Mouse (Mus musculus): ENCODE data around the gene Ebf1. TPM values are rescaled to one million over a fixed set of nuclear protein-coding genes. Genes with fewer than 3 reads are reported as not detected.

Gene Ebf1
- polyA plus RNA-seq (2012; rRNA removed), result 36.0 and 43.7 TPM in 2 replicates

DNA sequence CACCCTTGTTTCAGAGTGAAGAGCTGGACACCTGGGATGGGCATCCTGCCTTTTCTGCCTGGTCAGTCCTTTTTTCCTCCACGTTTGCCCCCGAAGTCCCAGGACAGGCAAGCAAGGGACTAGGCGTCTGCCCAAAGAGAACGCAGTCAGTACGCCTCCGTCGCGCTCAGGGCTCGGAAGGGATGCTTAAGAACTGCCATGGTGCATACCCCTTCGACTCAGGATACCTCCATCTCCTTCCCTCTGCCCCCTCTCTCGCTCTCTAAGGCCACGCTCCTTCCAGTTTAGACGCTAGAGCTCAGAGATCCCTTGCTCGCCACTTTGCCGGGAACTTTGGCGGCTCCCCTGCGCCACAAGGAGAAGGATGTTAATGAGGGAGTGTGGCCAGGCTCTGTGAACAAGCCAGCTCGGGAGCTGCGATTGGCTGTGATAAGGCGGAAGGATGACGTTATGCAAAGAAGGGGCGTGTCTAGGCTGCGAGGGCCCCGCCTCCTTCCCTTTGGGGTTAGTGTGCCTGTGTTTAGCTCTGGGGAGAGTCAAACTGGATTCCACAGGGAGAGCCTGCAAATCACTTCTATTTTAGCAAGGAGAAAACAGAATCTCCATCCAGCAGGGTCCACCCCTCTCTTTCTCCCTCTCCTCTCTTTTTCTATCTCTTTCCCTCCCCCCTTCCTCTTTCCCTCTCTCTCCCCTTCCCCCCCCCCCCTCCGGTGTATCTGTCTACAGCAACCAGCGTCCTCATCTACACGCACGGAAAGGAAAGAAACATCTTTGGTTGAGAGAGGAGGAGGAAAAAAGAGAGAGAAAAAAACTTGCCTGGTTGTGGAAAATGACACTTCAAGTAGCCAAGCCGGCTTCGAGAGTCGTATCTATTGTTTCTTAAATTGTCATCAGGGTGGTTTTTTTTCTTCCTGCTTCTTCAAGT, at the start of gene Ebf1:
Gene Ebf1 (plus strand): TSS at position 530 of the 925 bp plus-strand sequence.
- DNase-seq (ENCODE audit: low read depth), result no peak

GRCm38 (mm10) chr11:44570336-44570735, 46.8 kb upstream of the Ebf1 start:
- DNase-seq (ENCODE audit: low read depth), result peak; percentile 13

GRCm38 (mm10) chr11:44572781-44573180, 44.3 kb upstream of the Ebf1 start:
- DNase-seq (ENCODE audit: low read depth), result no peak

- no peak for DNase-seq (ENCODE audit: low read depth)
Measured at GRCm38 (mm10) chr11:44573396-44573795, 43.7 kb upstream of the Ebf1 start.

GRCm38 (mm10) chr11:44574391-44574790, 42.7 kb upstream of the Ebf1 start:
- no peak for DNase-seq (ENCODE audit: low read depth)

- no peak for DNase-seq (ENCODE audit: low read depth)
Measured at GRCm38 (mm10) chr11:44574820-44575219, 42.3 kb upstream of the Ebf1 start.

DNA sequence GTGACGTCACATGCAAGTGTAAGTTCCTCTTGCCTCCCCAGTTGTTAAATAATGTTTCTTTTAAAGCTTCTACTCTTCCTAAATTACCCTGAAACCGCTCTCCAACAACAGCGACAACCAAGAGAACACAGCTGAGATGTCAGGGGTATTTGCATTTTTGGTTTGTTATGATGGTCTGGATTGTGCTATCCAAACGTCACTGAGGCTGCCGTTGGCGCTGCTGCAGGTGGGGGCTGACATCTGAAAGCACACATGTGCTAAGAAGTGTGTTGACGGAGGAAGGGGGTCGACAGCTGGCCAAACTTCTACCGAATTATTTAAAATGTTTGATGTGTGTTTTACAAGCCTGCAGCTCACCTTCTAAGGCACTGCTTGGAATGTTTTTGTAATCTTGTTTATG, 39.2 kb upstream of the Ebf1 start:
- no peak for DNase-seq (ENCODE audit: low read depth)

DNA sequence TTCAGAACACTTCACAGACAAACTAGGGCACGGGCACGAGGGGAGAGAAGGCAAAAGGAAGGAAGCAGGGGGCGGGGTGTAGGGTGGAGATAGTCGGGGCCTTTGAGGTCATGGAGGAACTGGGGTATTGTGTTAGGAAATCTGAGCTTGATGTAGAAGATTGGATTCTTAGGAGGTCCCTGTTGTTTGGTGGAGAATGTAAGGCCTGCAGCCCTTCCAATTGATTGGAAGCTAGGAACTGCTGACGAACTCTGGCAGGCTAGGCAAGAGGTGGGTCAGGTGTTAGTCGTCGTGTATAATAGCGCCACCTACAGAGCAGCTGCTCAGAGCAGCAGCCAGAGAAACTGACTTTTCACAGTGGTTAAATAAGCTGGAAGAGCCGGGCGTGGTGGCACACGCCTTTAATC, 35.8 kb upstream of the Ebf1 start:
- DNase-seq (ENCODE audit: low read depth), result no peak

- no peak for DNase-seq (ENCODE audit: low read depth)
Measured at GRCm38 (mm10) chr11:44586047-44586696, 30.9 kb upstream of the Ebf1 start.

DNA sequence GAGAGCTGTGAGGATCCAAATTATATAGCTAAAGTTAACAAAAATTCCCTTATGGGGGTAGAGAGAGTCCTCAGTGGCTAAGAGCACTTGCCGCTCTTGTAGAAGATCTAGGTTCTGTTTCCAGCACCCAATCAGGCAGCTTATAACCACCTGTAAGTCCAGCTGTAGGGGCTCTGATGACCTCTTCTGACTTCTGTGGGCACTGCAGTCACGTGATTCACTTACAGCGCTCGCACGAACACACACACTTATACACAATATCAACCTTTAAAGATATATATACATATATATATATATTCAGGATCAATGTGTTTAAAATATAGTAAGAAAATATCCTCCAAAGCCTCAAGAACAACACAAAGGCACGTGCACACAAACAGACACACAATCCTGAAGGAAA, 24.1 kb upstream of the Ebf1 start:
- DNase-seq (ENCODE audit: low read depth), result no peak

GRCm38 (mm10) chr11:44594768-44595167, 22.3 kb upstream of the Ebf1 start:
- DNase-seq (ENCODE audit: low read depth), result no peak

GRCm38 (mm10) chr11:44606881-44607280, 10.2 kb upstream of the Ebf1 start:
- DNase-seq (ENCODE audit: low read depth), result no peak

DNA sequence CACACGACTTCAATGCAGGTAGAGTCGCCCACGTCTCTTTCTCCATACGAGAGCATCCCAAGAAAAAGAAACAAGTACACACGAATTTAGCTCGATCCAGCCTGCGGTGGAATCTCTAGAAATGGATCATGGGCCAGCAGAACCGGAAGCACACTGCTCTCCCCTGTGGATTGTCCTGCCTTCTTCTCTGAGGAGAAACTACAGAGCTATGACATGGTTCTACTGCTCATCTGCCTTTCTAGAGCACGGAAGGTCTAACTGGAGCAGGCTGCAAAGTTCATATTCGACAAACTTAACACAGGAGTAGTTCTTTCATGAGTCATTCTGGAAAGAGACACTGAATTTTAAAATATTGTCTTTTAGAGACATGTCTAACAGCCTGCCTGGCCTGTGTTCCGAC, 8.5 kb upstream of the Ebf1 start:
- DNase-seq (ENCODE audit: low read depth), result no peak

GRCm38 (mm10) chr11:44610971-44611781, 5.9 kb upstream of the Ebf1 start:
- DNase-seq (ENCODE audit: low read depth), result no peak

GRCm38 (mm10) chr11:44612156-44612555, 5.0 kb upstream of the Ebf1 start:
- DNase-seq (ENCODE audit: low read depth), result no peak

DNA sequence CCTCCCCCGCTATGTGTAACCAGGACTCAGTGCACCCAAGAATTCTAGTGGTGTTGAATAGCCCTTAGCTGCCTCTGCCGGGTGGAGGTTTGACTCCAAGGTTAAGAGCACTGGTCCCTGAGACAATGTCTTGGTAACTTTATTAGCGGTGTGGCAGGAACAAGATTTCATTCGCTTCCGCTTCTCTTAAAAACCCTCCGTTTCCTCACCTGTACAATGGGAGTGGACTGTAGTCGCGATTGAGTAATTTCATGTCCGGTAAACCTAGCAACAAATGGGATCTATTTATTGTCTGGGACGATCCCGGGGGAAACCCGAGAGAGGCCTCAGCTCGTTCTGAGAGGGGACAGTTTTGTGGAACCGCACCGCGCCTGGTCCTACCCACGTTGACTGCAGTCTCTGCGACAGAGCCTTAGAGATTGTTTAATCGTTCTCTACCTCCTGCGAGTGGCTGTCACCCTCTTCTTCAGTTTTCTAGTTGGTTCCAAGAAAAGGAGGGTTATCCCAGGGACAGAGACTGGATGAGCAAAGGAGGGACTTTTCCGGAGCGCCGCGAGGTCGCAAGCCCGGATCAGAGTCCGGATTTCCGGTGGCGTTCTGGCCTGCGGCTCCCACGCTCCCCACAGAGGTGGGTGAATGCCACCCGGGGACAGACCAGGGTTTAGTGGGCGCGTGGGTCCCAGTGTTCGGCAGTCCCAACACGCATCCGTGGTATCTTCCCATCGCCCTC, 4.3 kb upstream of the Ebf1 start:
- no peak for DNase-seq (ENCODE audit: low read depth)

DNA sequence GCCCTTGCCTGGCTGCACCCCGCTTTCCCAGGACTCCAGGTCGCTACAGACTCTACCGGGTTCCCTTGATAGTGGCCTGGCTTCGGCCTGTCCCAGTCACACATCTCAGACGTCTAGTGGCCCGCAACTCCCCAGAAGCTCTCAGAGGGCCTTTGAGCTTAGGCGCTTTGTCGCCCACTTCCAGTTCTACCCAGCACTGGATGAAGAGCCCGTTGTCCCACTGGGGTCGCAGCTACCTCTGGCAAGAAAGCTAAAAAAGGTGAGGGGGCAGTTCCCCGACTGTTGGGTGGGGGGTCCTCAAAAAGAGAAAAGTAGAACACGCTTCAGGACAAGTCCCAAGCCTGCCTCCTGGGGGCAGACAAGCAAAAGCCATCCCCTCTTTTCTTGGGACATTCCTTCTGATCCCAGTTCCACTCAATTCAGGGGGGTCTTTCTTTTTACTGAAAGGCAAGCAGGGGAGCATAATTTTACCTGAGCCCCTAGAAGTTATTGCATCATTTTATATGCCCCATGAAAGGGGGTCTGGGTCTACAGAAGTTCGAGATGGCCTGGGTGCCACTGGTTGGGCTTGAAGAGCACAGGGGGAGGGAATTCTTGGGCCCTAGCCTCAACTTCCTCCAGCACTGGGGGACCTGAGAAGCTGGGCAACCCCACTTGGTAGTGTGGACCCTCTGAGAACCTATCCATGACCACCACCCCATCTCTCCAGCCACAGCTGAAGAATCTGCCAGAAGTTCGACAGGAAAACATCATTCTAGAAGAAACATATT, 3.5 kb upstream of the Ebf1 start:
- DNase-seq (ENCODE audit: low read depth), result no peak

- no peak for DNase-seq (ENCODE audit: low read depth)
Measured at GRCm38 (mm10) chr11:44616078-44616787, 884 bp upstream of the Ebf1 start.

GRCm38 (mm10) chr11:44617734-44618586, 843 bp downstream of the Ebf1 start:
- DNase-seq (ENCODE audit: low read depth), result no peak

Data from gonadal fat pad, adult 2 months (tissue).